Mouse (Mus musculus) limb, embryonic 11.5 days (tissue): ENCODE data around the gene Gstt1. TPM values are rescaled to one million over a fixed set of nuclear protein-coding genes. Genes with fewer than 3 reads are reported as not detected.

Experiments
- polyA plus RNA-seq: library from polyadenylated mRNA; unstranded; fragments of >200 nt; fragmentation: Nextera tagmentation; extraction: Ambion mirVana; gene quantifications from 2 replicates; pipeline ENCODE4 v1.2.1, GENCODE M21; 2014

Gstt1 gene
- polyA plus RNA-seq, 1 experiment from 2014 or later = 5.5 TPM

Other genes with a start within 250 kb of the Gstt1 start
- gene Lrrc75b, start 238.3 kb downstream of the Gstt1 start, polyA plus RNA-seq = 0.77 and 0.91 TPM in 2 replicates
- gene Ggt1, start 237.0 kb downstream of the Gstt1 start, polyA plus RNA-seq = 0.75 and 0.94 TPM in 2 replicates
- 0.41 and 0.75 TPM in 2 replicates for gene Ggt5, start 209.2 kb downstream of the Gstt1 start, polyA plus RNA-seq
- gene Susd2, start 154.6 kb downstream of the Gstt1 start, polyA plus RNA-seq = 0.98 and 1.4 TPM in 2 replicates
- gene Cabin1, start 34.2 kb downstream of the Gstt1 start, polyA plus RNA-seq = 28.5 and 30.7 TPM in 2 replicates
- gene Ddt, start 25.2 kb downstream of the Gstt1 start, polyA plus RNA-seq = 100.0 and 107 TPM in 2 replicates
- 0.41 TPM in 1 of 2 replicates, not detected in the other for gene Gm20441, start 17.6 kb downstream of the Gstt1 start, polyA plus RNA-seq
- 6.4 and 7.9 TPM in 2 replicates for gene Gstt3, start 17.2 kb downstream of the Gstt1 start, polyA plus RNA-seq
- gene Gstt4, start 24.0 kb upstream of the Gstt1 start, polyA plus RNA-seq = not detected in 2 replicates
- 7.8 and 9.5 TPM in 2 replicates for gene Gstt2, start 38.8 kb upstream of the Gstt1 start, polyA plus RNA-seq
- gene Mif, start 61.7 kb upstream of the Gstt1 start, polyA plus RNA-seq = 2,626 and 2,699 TPM in 2 replicates
- 3.8 and 3.9 TPM in 2 replicates for gene Derl3, start 94.8 kb upstream of the Gstt1 start, polyA plus RNA-seq
- 260 and 263 TPM in 2 replicates for gene Smarcb1, start 123.0 kb upstream of the Gstt1 start, polyA plus RNA-seq
- 4.5 and 6.2 TPM in 2 replicates for gene Chchd10, start 134.5 kb upstream of the Gstt1 start, polyA plus RNA-seq
- gene Mmp11, start 137.9 kb upstream of the Gstt1 start, polyA plus RNA-seq = 66.1 and 75.2 TPM in 2 replicates
- 0.31 and 0.35 TPM in 2 replicates for gene Gm867, start 142.1 kb upstream of the Gstt1 start, polyA plus RNA-seq
- 0.33 and 0.60 TPM in 2 replicates for gene Vpreb3, start 144.5 kb upstream of the Gstt1 start, polyA plus RNA-seq
- 0.10 TPM in 1 of 2 replicates, not detected in the other for gene Gm5134, start 155.9 kb upstream of the Gstt1 start, polyA plus RNA-seq
- gene Zfp280b, start 234.1 kb upstream of the Gstt1 start, polyA plus RNA-seq = 42.1 and 44.8 TPM in 2 replicates